Mouse (Mus musculus): ENCODE results near the gene Pik3c2g. TPM values are rescaled to one million over a fixed set of nuclear protein-coding genes. Genes with fewer than 3 reads are reported as not detected.

The Pik3c2g gene
- not detected in 4 replicates for total RNA-seq (2023)

DNA sequence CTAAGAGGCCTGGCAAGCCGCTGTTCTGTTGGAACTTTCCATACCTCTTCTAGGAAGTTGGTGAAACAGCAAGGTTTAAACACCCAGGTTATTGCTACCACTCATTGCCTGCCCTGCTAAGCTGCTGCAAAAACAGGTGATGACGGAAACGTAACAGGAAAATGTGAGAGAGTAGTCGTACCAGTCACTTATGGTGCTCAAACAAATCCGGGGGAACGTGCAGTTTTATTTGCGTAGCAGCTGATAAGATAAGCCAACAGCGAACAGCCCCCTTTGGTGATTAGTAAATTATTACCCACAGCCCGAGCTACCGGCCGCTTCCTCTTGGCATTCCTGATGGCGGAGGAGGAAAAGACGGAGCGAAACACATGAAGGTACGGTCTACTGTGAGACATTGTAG, at the start of gene Pik3c2g:
TSS of gene Pik3c2g (plus strand) at position 330 of the 400 bp plus-strand sequence.

Other genes starting within 250 kb of the Pik3c2g start
- gene Rergl, start 85.2 kb upstream of the Pik3c2g start, total RNA-seq (2023), result not detected in 4 replicates